Mouse (Mus musculus): ENCODE measurements around the gene Nsmce1.
A peak's percentile ranks its signal among the peaks of the same experiment; 100 is the strongest.

The Nsmce1 gene

GRCm38 (mm10) chr7:125490947-125491735 is at the start of gene Nsmce1:
Gene Nsmce1, minus strand, starts transcription at chr7:125491596.
- DNase-seq: peak; percentile 95

DNA sequence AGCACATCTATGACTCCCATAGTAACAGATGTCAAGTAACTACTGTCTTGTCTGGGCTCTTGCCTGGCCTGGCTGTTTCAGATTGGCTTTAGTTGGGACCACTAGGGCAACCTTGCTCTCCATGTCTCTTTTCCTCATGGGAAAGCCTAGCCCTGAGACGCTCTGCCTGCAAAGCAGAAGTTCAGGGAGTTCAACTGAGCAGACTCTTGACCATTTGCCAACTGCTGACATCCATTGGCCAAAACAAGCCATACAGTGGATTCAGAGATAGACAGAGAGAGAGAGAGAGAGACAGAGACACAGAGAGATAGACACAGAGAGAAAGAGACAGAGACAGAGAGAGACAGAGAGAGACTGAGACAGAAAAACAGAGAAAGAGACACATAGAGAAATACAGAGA is 49.6 kb upstream of the Nsmce1 start:
- DNase-seq: no peak

DNA sequence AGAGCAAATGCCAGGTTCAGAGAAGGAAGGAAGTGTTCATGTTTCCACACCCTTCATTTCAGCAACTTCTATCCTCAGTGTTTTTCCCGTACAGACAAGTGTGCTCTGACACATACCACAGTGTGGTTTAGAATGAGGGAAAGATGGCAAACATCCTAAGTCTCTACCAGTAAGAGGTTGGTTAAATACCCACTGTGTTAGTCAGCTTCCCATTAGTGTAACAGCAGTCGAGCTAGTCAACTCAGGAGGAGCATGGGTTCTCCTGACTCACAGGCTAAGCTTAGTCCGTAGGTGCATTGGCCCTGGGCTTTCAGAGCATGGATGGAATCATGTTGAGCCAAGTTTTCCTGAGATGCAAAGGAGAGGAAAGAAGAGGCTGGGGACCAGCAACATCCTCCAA is 48.0 kb upstream of the Nsmce1 start:
- no peak for DNase-seq

DNA sequence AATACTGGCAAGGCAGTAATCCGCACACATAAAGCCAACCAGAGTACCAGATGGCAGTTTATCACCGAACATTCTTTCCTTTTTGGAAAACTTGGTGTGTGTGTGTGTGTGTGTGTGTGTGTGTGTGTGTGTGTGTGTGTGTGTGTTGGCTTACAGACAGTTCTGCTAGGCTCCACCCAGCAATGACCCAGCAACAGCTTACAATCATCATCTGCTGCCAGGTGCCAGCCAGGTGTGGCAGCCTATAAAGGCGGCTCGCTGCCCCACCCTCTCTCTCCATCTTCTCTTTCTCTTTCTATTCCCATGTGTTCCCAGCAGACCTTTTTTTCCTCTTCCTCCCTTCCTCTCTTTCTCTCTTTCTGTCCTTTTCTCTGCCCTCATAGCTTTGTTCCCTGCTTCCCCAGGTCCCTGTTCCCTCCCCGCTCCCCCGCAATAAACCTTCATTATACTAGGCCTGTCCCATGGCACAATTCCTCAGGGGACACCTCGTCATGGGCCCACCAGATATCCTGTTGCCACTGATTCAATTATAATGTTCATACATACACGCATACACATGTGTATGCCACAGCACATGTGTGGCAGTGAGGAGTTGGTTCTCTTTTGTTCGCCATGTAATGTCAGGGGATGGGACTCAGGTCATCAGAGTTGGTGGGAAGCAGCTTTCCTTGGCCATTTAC is 36.6 kb upstream of the Nsmce1 start:
- no peak for DNase-seq

DNA sequence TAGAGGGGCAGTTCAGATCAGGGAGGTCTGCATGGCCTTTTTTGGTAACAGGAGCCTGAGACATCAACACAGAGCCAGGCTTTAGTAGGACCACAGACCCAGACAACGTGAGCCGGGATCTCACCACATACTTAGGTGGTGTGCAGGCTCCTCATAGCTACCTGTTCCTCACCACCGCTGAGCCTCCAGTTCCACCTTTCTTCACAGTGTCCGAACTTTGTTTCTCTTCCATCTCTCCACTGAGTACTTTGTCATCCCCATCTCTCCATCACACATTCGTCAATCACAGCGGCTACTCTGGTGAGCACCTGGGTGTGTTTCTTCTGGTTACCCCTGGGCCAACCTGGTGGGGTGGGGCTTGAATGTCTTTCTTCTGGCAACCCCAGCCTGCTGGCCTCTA is 35.8 kb upstream of the Nsmce1 start:
- DNase-seq: no peak

- DNase-seq: no peak
Measured at GRCm38 (mm10) chr7:125523051-125523450, 31.7 kb upstream of the Nsmce1 start.

DNA sequence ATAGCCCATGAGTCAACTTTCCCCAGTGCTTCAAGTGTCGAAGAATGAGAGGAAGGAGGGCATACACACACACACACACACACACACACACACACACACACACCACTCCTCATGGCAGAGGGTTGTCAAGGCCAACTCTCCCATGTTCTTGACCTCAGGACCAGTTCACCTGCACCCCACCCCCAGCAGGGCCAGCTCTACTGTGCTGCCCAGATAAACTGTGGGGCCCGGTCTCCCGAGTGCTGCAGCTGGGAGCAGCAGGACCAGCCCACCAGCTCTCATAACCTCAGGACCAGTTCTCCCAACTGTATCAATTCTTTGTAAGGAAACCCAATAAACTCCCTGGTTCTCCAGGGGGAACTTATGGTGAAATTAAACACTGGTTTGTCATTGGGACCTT is 28.3 kb upstream of the Nsmce1 start:
- no peak for DNase-seq

- DNase-seq: peak; percentile 14
Measured at GRCm38 (mm10) chr7:125517470-125517869, 26.1 kb upstream of the Nsmce1 start.

GRCm38 (mm10) chr7:125516723-125517122 is 25.3 kb upstream of the Nsmce1 start:
- DNase-seq: no peak

DNA sequence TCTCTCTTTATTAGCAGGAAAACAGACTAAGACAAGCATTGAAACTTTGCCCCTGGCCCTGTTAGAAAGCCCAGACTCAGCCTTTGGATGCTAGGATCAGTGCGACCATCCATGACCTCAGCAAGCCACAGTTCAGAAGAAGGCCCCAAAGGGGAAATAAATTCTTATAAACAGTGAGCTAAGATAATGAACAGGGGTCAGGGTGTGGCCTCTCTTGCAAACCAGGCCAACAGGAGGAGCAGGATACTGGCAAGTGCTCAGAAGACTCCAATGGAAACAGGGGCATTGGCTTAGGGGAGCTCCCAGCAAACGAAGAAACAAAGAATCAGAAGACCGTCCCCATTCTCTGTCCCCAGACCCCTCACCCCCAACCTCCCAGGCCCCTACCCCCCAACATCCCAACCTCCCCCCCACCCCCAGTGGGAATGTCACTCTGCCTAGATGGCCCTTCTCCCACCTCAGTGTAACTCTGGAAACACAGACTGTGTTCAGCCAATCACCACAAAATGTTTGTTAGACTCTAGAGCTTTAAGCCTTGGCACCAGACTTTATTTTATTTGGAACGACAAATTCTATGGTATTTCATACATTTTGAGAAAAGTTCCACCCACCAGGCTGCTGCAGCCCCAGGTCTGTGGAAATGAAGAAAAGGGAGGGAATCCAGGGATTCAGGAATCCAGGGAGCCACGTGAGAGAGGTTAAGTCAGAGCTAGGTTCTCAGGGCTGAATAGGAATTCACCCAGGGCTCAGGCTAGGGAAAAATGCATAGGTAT is 23.9 kb upstream of the Nsmce1 start:
- no peak for DNase-seq

GRCm38 (mm10) chr7:125511852-125512251 is 20.5 kb upstream of the Nsmce1 start:
- DNase-seq: no peak

DNA sequence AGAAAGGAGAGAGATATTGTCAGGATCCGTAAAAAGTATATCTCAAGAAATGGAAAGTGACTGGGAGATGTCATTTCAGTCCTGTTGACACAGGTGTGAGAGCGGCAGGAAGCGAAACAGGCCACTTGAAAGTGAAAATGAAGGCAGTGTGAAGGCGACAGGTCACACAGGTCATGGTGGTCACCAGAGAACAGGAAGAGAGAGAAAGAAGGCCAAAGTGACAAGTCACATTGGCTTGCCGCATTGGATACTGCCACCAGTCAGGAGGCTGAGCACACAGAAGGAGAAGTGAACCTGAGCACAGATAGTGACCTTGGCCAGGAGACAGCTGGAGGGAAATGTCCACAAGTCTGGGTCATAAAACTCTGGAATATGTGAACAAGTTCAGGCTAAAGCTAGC is 20.0 kb upstream of the Nsmce1 start:
- DNase-seq: no peak

GRCm38 (mm10) chr7:125507279-125507678 is 15.9 kb upstream of the Nsmce1 start:
- DNase-seq: no peak

- DNase-seq: no peak
Measured at GRCm38 (mm10) chr7:125505568-125505967, 14.2 kb upstream of the Nsmce1 start.

DNA sequence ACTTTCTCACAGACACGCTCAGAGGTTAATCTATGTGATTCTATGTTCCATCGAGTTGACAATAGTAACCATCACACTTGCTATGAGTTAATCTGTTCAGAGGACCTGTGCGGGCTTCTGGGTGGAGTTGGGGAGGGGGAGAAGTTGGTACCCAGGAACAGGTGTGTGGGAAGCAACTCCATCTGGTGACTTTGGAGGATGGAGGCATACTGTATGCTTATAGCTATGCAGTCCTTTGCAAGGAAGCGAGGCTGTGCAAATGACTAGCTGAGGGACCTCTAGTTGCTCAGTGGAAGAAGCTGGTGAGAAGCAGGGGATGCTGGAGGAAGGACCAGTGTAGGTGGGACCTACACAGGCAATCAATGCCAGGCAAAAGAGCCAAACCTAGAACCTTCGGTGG is 13.2 kb upstream of the Nsmce1 start:
- peak; percentile 62 for DNase-seq

DNA sequence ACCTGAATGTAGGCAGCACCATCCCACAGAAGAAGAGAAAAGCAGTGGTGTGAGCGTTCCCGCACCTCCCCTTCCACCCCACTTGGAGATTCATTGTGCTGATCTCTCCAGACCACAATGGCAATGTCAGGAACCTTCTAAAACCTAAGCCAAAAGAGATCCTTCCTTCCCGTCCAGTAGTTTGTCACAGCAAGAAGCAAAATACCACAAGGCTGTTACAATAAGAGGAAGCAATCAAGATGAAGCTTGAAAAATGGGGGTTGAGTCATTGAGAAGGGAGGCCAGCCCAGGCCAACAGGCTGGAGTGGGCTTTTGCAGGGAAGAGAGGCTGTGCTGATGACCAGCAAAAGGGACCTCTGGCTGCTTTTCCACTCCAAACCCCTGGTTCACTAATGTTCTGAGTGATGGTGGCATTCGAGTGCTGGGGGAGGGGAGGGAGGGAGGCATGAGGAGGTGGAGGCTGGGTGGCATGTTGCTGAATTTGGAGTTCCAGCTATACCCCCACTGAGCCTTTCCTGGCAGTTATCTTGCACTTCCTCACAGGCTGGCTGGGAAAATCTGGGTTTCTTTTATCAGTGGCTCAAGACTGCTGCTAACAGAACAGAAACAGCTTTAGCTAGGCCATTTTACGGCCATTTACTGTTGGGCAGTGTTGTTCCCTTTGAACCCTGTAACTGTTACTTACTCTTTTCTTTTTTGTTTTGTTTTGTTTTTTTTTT is 12.1 kb upstream of the Nsmce1 start:
- no peak for DNase-seq

- no peak for DNase-seq
Measured at GRCm38 (mm10) chr7:125500879-125501278, 9.5 kb upstream of the Nsmce1 start.

DNA sequence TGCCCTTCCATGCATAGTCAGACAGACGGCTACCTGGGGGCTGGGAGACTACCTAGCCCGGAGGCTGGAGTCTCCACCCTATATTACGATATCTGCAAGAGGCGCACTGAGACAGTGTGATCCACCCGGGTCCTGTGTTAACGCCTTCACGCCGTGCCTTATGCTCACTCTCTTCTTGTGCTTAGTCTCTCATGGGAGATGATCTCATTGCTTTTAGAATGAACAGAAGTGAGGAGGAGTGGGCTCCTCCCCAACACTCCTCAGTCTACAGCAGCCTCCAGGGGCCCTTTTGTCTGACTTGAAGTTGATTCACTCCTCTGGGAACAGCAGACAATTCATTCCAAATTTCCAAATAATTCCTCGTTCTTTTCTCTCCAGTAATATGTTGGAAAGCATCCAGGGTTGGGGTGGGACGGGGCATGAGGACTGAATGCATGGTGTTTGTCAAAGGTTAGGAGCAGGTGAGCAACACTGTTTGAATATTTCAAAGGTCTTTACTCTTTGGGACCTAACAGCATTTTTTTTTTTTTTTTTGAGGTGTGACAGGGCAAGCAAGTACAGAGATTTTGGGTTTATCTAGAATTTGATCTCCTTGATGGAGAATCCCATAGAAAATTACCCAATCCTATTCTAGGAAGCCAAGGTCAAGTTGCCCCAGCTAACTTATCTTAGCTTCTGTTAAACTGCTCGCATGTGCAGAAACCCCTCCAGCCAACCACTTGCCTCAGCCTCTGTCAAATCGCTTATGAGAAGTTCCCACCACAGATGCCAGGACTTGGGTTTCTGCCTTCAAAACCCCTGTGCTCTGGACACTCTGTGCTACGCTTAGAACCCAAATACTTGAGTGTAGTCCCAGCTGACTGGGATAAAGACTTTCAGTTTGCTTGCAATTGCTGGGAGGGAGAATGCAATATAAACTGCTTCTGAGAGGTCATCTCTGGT is 8.8 kb upstream of the Nsmce1 start:
- peak; percentile 60 for DNase-seq

DNA sequence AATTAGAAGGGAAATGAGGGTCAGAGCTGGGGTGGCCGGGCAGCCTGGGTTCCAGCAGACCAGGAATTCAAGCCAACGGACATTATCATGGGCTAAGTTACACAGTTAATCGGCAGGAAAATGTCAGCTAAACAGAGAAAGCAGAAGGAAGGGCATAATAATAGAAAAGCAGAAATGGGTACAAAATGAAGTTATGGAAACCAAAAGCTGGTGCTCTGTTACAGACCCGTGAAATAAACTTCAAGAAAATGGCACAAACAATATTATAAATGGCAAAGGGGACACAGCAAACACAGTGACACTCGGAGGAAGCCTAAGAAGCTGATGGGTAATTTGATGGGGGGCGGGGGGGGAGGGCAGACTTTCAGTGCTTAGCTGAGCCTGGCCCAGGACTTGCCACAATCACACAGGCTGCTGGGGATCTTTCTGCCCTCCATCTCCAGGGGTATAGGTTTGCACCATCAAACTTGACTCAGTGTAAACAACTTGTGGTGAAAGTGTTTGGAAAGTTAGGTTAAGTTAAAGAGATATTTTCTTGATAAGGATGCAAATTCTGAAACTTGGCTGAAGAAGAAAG is 4.6 kb upstream of the Nsmce1 start:
- no peak for DNase-seq

DNA sequence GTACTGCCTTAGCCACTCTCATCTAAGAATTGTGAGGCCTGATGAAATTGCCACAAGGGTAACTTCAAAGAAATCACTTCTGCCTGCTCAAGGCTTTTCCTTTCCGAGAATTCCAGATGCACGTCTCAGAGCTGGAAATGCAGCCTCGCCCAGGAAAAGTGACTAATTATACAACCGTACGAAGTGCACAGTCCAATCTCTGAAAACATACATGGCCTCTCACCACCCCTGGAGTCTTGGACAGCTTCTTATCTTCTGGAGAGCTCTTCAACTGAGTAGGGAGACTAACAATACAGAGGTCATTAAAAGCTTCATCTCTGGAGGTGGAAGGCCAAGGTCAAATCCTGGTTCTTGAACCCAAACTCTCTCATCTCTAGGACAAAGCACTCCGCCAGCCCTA is 1.2 kb upstream of the Nsmce1 start:
- no peak for DNase-seq

- no peak for DNase-seq
Measured at GRCm38 (mm10) chr7:125491760-125492159, 364 bp upstream of the Nsmce1 start.

DNA sequence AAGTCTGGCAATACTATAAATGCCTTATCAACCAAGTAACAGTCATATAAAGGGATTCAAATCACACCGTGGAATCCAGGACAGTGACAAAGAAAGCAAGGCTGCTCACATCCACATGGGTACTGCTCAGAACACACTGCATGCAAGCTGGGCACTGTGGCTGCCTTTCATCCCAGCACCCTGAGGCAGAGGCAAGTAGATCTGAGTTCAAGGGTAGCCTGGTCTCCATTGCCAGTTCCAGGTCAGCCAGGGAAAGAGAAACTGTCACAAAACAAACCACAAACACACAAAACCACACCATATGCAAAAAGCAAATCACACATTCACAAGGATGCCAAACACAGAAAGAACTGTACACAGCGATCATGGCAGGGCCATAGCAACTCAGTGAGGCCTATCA is 1.8 kb downstream of the Nsmce1 start:
- no peak for DNase-seq

Measured in right cerebral cortex, postnatal 25 days (tissue).